ENCODE assay signal across 15 mouse cellular contexts in genomic region chr11:68158166-68158565, GRCm38 (mm10).
"Had no signal": no experiment of that assay in that cellular context is flagged by ENCODE, and none has a peak within 500 bp of the region (broad histone marks: within the 10 kb centered on the region; RNA-seq: fewer than 3 reads in every experiment).

No protein-coding gene starts in this region.

- H3K27me3 ChIP-seq: neural tube, embryonic 15.5 days; stomach, embryonic 15.5 days had no signal

- H3K36me3 ChIP-seq: neural tube, embryonic 15.5 days; stomach, embryonic 15.5 days had no signal

- H3K27ac ChIP-seq: neural tube, embryonic 15.5 days; stomach, embryonic 15.5 days; stomach, postnatal 0 days had no signal

- DNase-seq: retina, postnatal 1 day; right cerebral cortex, adult 18-20 months; right cerebral cortex, postnatal 14 days; right cerebral cortex, postnatal 25 days; right cerebral cortex, postnatal 4 days; spleen, adult 18-20 months; thymus, adult 18-20 months; thymus, adult 2 months; thymus, postnatal 14 days; thymus, postnatal 25 days; thymus, postnatal 36 days; thymus, postnatal 4 days had no signal

- H3K4me1 ChIP-seq: stomach, embryonic 15.5 days had no signal

- H3K4me2 ChIP-seq: neural tube, embryonic 15.5 days; stomach, embryonic 15.5 days had no signal

- H3K9me3 ChIP-seq: neural tube, embryonic 15.5 days; stomach, embryonic 15.5 days had no signal

- H3K9ac ChIP-seq: neural tube, embryonic 15.5 days; stomach, embryonic 15.5 days had no signal

- H3K4me3 ChIP-seq: neural tube, embryonic 15.5 days; stomach, embryonic 15.5 days had no signal
